Mouse (Mus musculus): ENCODE measurements around the gene Cdc14a. TPM values are rescaled to one million over a fixed set of nuclear protein-coding genes. Genes with fewer than 3 reads are reported as not detected.

Cdc14a gene
- polyA plus RNA-seq, 1 experiment from 2014 or later, result 9.8 TPM

DNA sequence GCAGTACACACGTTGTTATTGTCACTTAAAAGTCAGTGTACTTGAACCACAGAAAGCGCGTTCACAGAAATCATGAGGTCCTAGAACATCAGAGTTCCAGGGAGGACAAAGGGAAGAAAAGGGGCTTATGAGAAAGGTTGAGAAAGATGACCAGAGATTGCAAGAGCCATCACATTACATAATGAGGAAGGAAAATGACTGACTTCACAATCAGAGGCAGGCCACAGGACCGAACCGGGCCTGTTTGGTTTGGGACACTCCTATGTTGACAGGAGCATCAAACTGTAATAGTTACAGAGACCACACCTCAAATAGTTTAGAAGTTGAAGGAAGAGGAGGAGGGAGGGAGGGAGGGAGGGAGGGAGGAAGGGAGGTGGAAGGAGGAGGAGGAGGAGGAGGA is 86.0 kb downstream of the Cdc14a start:
- H3K4me3 ChIP-seq (replicated peaks), result no peak overlapping the region
- peaks cover under 1% of the 10 kb centered on the region; the same call in 1 of the 2 replicates for H3K36me3 ChIP-seq
- no peak for ATAC-seq
- H3K9ac ChIP-seq (replicated peaks), result no peak overlapping the region
- H3K4me1 ChIP-seq (replicated peaks), result no peaks in the 10 kb centered on the region
- H3K27ac ChIP-seq, result no peak overlapping the region
- H3K4me2 ChIP-seq (replicated peaks), result no peak overlapping the region
- no peaks in the 10 kb centered on the region for H3K27me3 ChIP-seq
- no peaks in the 10 kb centered on the region for H3K9me3 ChIP-seq
- 92% methylated on average over 5 of the region's 5 CpGs for WGBS

- H3K4me2 ChIP-seq (replicated peaks), result no peak overlapping the region
- H3K9me3 ChIP-seq, result no peaks in the 10 kb centered on the region
- no peaks in the 10 kb centered on the region for H3K27me3 ChIP-seq
- no peak overlapping the region for H3K4me3 ChIP-seq (replicated peaks)
- no peak overlapping the region for H3K27ac ChIP-seq
- no peak overlapping the region for H3K9ac ChIP-seq (replicated peaks)
- H3K4me1 ChIP-seq (replicated peaks), result no peaks in the 10 kb centered on the region
- no peaks in the 10 kb centered on the region; the same call in 1 of the 2 replicates for H3K36me3 ChIP-seq
- ATAC-seq, result no peak
- 76% methylated on average over 4 of the region's 4 CpGs for WGBS
These were observed 88.8 kb downstream of the Cdc14a start for GRCm38 (mm10) chr3:116335036-116335435.

DNA sequence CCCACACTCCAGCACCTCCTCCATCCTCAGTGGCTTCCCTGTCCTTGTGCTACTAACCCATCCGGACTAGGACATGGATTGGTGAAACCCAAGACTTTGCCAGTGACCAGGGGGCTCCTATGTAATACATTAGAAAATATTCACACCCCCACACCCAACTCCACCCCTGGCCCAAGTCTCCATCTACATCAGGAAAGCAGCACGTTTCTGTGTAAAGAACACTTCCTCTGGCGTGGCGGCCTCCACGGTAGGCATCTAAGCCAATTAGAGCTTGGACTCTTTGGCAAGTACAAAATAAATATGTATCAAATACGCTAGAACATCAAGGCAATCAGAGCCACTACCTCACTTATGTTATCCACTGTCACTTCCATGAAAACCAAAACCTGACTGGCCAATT is 90.1 kb downstream of the Cdc14a start:
- Histone ChIP-seq H3K4me2 (replicated peaks) (no peak overlapping the region), H3K36me3 (no peaks in the 10 kb centered on the region; the same call in 1 of the 2 replicates), H3K27ac (no peak overlapping the region), H3K27me3 (no peaks in the 10 kb centered on the region), H3K9ac (replicated peaks) (no peak overlapping the region), H3K9me3 (no peaks in the 10 kb centered on the region), H3K4me1 (replicated peaks) (no peaks in the 10 kb centered on the region), H3K4me3 (replicated peaks) (no peak overlapping the region)
- no peak for ATAC-seq
- WGBS, result 84% methylated on average over 6 of the region's 6 CpGs

- H3K27me3 ChIP-seq, result no peaks in the 10 kb centered on the region
- no peaks in the 10 kb centered on the region for H3K9me3 ChIP-seq
- no peak overlapping the region for H3K4me3 ChIP-seq (replicated peaks)
- ATAC-seq, result no peak
- no peaks in the 10 kb centered on the region; the same call in none of the 2 replicates for H3K36me3 ChIP-seq
- H3K9ac ChIP-seq (replicated peaks), result no peak overlapping the region
- H3K4me2 ChIP-seq (replicated peaks), result no peak overlapping the region
- H3K4me1 ChIP-seq (replicated peaks), result no peaks in the 10 kb centered on the region
- H3K27ac ChIP-seq, result no peak overlapping the region
- 16% methylated on average over 7 of the region's 7 CpGs for WGBS
These were observed 90.6 kb downstream of the Cdc14a start for GRCm38 (mm10) chr3:116333229-116333628.

- no peak overlapping the region for H3K27ac ChIP-seq
- peaks cover 4% of the 10 kb centered on the region for H3K4me1 ChIP-seq (replicated peaks)
- 42% methylated on average over 8 of the region's 8 CpGs for WGBS
- no peak overlapping the region for H3K9ac ChIP-seq (replicated peaks)
- H3K4me3 ChIP-seq (replicated peaks), result no peak overlapping the region
- no peak overlapping the region for H3K4me2 ChIP-seq (replicated peaks)
- ATAC-seq, result peak; percentile 75
- no peaks in the 10 kb centered on the region for H3K27me3 ChIP-seq
- no peaks in the 10 kb centered on the region; the same call in 1 of the 2 replicates for H3K36me3 ChIP-seq
- H3K9me3 ChIP-seq, result no peaks in the 10 kb centered on the region
These were observed 91.9 kb downstream of the Cdc14a start for GRCm38 (mm10) chr3:116331811-116332464.

GRCm38 (mm10) chr3:116329976-116330375 is 93.9 kb downstream of the Cdc14a start:
- no peaks in the 10 kb centered on the region for H3K9me3 ChIP-seq
- H3K27me3 ChIP-seq, result no peaks in the 10 kb centered on the region
- H3K4me3 ChIP-seq (replicated peaks), result no peak overlapping the region
- H3K4me1 ChIP-seq (replicated peaks), result peaks cover 11% of the 10 kb centered on the region
- WGBS, result 83% methylated on average over 8 of the region's 8 CpGs
- H3K9ac ChIP-seq (replicated peaks), result no peak overlapping the region
- no peak overlapping the region for H3K27ac ChIP-seq
- no peaks in the 10 kb centered on the region; the same call in 1 of the 2 replicates for H3K36me3 ChIP-seq
- ATAC-seq, result no peak
- no peak overlapping the region for H3K4me2 ChIP-seq (replicated peaks)

DNA sequence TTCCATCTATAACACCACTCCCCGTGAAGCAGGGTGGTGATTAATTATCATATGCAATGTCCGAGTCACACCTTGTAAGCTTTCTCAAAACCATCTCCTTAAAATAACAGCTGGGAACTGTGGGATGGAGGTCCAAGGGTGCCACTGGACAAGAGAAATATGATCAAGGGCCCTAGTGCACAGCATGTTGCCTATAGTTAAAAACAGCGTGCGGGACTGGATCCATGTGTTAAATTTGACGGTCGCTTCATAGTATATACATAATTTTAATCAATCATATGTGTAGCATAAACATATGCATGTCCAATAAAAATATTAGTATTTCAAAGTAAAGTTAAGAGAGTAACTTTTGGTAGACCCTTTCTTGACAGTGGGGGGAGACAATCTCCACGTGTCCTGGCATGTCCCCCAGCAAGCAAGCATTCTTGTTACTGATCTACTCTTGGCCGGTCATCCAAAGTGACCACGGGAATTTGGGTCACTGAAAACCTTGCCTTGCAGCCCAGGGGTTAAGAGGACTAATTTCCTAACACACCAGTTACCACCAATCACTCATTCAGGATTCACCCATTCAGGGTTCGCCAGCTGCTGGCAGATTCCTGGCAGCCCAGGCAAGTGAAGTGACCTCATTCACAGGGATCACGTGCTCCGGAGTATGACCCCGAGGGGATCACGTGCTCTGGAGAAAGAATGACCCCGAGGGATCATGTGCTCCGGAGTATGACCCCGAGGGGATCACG is 94.6 kb downstream of the Cdc14a start:
- Histone ChIP-seq H3K4me2 (replicated peaks) (no peak overlapping the region), H3K4me3 (replicated peaks) (no peak overlapping the region), H3K9ac (replicated peaks) (no peak overlapping the region), H3K36me3 (no peaks in the 10 kb centered on the region; the same call in 1 of the 2 replicates), H3K27me3 (no peaks in the 10 kb centered on the region), H3K4me1 (replicated peaks) (peaks cover 19% of the 10 kb centered on the region), H3K27ac (no peak overlapping the region), H3K9me3 (no peaks in the 10 kb centered on the region)
- 87% methylated on average over 18 of the region's 18 CpGs for WGBS
- ATAC-seq, result no peak

- H3K27me3 ChIP-seq, result no peaks in the 10 kb centered on the region
- no peaks in the 10 kb centered on the region; the same call in 1 of the 2 replicates for H3K36me3 ChIP-seq
- peak; percentile 61 for ATAC-seq
- no peak overlapping the region for H3K27ac ChIP-seq
- peak overlapping the region; percentile 60 for H3K4me2 ChIP-seq (replicated peaks)
- H3K4me1 ChIP-seq (replicated peaks), result peaks cover 24% of the 10 kb centered on the region
- H3K9me3 ChIP-seq, result no peaks in the 10 kb centered on the region
- no peak overlapping the region for H3K4me3 ChIP-seq (replicated peaks)
- 46% methylated on average over 10 of the region's 10 CpGs for WGBS
- H3K9ac ChIP-seq (replicated peaks), result no peak overlapping the region
These were observed 96.2 kb downstream of the Cdc14a start for GRCm38 (mm10) chr3:116327616-116328004.

- Histone ChIP-seq H3K4me3 (replicated peaks) (peak overlapping the region; percentile 30), H3K9ac (replicated peaks) (peak overlapping the region; percentile 63), H3K4me2 (replicated peaks) (peak overlapping the region; percentile 60), H3K36me3 (no peaks in the 10 kb centered on the region; the same call in 1 of the 2 replicates), H3K4me1 (replicated peaks) (peaks cover 24% of the 10 kb centered on the region), H3K27me3 (no peaks in the 10 kb centered on the region), H3K27ac (no peak overlapping the region), H3K9me3 (no peaks in the 10 kb centered on the region)
- 6% methylated on average over 23 of the region's 23 CpGs for WGBS
- peak; percentile 74 for ATAC-seq
These were observed 96.7 kb downstream of the Cdc14a start for GRCm38 (mm10) chr3:116327001-116327615.

DNA sequence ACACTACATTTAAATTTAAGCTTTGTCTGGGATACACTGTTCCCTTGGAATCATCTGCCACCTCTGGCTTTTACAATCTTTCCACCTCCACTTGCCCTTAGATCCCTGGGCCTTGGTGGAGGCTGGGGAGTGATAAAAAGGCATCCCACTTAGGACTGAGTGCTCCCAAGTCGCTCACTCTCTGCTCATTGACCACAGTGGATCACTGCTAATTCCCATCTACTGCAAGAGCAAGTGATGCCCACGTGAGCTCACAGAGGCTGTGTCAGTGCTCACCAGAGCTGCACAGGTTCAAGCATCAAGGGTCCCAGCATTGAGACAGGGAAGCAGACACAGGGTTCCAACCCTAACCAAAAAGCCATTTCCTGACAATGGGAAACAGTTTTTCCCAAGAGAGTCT is 98.3 kb downstream of the Cdc14a start:
- Histone ChIP-seq H3K4me3 (replicated peaks) (no peak overlapping the region), H3K36me3 (no peaks in the 10 kb centered on the region; the same call in 1 of the 2 replicates), H3K27ac (no peak overlapping the region), H3K9ac (replicated peaks) (no peak overlapping the region), H3K4me1 (replicated peaks) (peaks cover 24% of the 10 kb centered on the region), H3K27me3 (no peaks in the 10 kb centered on the region), H3K4me2 (replicated peaks) (no peak overlapping the region), H3K9me3 (no peaks in the 10 kb centered on the region)
- 87% methylated on average over 2 of the region's 2 CpGs for WGBS
- ATAC-seq, result no peak

DNA sequence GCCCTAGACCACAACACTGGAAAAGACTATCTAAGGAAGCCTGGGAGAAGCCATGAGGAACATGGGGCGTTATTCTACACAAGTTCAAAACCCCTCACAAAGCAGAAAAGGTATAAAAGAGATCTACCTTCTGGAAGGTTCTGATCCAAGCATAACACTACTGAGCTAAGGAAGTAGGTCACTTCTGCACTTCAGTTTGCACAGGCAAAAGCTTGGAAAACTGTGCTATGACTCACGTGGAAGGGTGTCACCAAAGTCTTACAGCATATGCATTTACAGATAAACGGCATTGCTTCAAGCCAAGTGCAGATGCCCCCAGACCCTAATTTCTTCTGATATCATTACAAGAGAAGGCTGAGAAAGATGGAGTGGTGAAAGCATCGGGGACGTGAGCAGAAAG is 104.1 kb downstream of the Cdc14a start:
- Histone ChIP-seq H3K4me2 (replicated peaks) (no peak overlapping the region), H3K27ac (no peak overlapping the region), H3K4me3 (replicated peaks) (no peak overlapping the region), H3K9ac (replicated peaks) (no peak overlapping the region), H3K9me3 (no peaks in the 10 kb centered on the region), H3K36me3 (peaks cover 9% of the 10 kb centered on the region; the same call in 1 of the 2 replicates), H3K4me1 (replicated peaks) (peaks cover 11% of the 10 kb centered on the region), H3K27me3 (no peaks in the 10 kb centered on the region)
- no peak for ATAC-seq
- WGBS, result over 99% methylated on average over 5 of the region's 5 CpGs

GRCm38 (mm10) chr3:116311838-116312237 is 112.0 kb downstream of the Cdc14a start:
- ATAC-seq, result no peak
- H3K27ac ChIP-seq, result no peak overlapping the region
- WGBS, result 86% methylated on average over 4 of the region's 4 CpGs

More at GRCm38 (mm10) chr3:116311838-116312237, 112.0 kb downstream of the Cdc14a start:
- Histone ChIP-seq H3K9me3 (no peaks in the 10 kb centered on the region), H3K4me2 (replicated peaks) (no peak overlapping the region), H3K4me3 (replicated peaks) (no peak overlapping the region), H3K27me3 (no peaks in the 10 kb centered on the region), H3K9ac (replicated peaks) (no peak overlapping the region), H3K36me3 (peaks cover 16% of the 10 kb centered on the region; the same call in 1 of the 2 replicates), H3K4me1 (replicated peaks) (no peaks in the 10 kb centered on the region)

All from midbrain, embryonic 13.5 days (tissue).